Mouse (Mus musculus): ENCODE measurements at regions not wholly inside any gene's neighbourhood (a gene's known extent, or its start where the extent isn't known, plus 50 kb on each side); places are given as distances from the start of the nearest gene placed in this dataset.
"Not testable (repeated sequence)": the region's sequence is repeated elsewhere in the genome, so short reads cannot be mapped to it uniquely, and the experiment has no call there.

GRCm38 (mm10) chr10:3139306-3139705, 128.3 kb downstream of the H60c start:
- no peak overlapping the region for H3K27ac ChIP-seq (ENCODE audit: low read depth, low read length)
- ATAC-seq (ENCODE audit: low FRiP score) (no peak), DNase-seq (ENCODE audit: low spot score) (no peak)
- H3K9ac ChIP-seq (ENCODE audit: low read depth, low read length), result no peak overlapping the region
- H3K9me3 ChIP-seq (ENCODE audit: control insufficient read depth, low read length), result 0 out of 2 replicates have a peak, but pooled peaks cover 3% of the 10 kb centered on the region
- no peak overlapping the region for H3K4me2 ChIP-seq (replicated peaks; ENCODE audit: low read depth, low read length)
- H3K36me3 ChIP-seq (ENCODE audit: control insufficient read depth, insufficient read depth, low read length), result no peaks in the 10 kb centered on the region
- H3K4me1 ChIP-seq (replicated peaks; ENCODE audit: control insufficient read depth, insufficient read depth, low read length), result no peaks in the 10 kb centered on the region
- H3K4me3 ChIP-seq (ENCODE audit: low read depth, low read length), result no peak overlapping the region
- 85% methylated on average over 4 of the region's 4 CpGs for WGBS
- H3K27me3 ChIP-seq (ENCODE audit: control insufficient read depth, insufficient read depth, low read length), result no peaks in the 10 kb centered on the region

- H3K4me3 ChIP-seq (ENCODE audit: low read depth, low read length), result no peak overlapping the region
- DNase-seq (ENCODE audit: low spot score), result no peak
- no peak overlapping the region for H3K9ac ChIP-seq (ENCODE audit: low read depth, low read length)
- no peaks in the 10 kb centered on the region for H3K4me1 ChIP-seq (replicated peaks; ENCODE audit: control insufficient read depth, insufficient read depth, low read length)
- H3K27ac ChIP-seq (ENCODE audit: low read depth, low read length), result no peak overlapping the region
- no peaks in the 10 kb centered on the region for H3K36me3 ChIP-seq (ENCODE audit: control insufficient read depth, insufficient read depth, low read length)
- WGBS, result 64% methylated on average over 1 of the region's 1 CpGs
- H3K4me2 ChIP-seq (replicated peaks; ENCODE audit: low read depth, low read length), result no peak overlapping the region
- H3K9me3 ChIP-seq (ENCODE audit: control insufficient read depth, low read length), result peaks cover 46% of the 10 kb centered on the region
- no peak for ATAC-seq (ENCODE audit: low FRiP score)
- H3K27me3 ChIP-seq (ENCODE audit: control insufficient read depth, insufficient read depth, low read length), result no peaks in the 10 kb centered on the region
These were observed 140.1 kb downstream of the H60c start for GRCm38 (mm10) chr10:3127491-3127890.

GRCm38 (mm10) chr10:3117451-3118070, 150.0 kb downstream of the H60c start:
- ATAC-seq (ENCODE audit: low FRiP score), result no peak
- H3K27me3 ChIP-seq (ENCODE audit: control insufficient read depth, insufficient read depth, low read length), result no peaks in the 10 kb centered on the region
- H3K27ac ChIP-seq (ENCODE audit: low read depth, low read length), result no peak overlapping the region
- 87% methylated on average over 3 of the region's 3 CpGs for WGBS
- no peaks in the 10 kb centered on the region for H3K36me3 ChIP-seq (ENCODE audit: control insufficient read depth, insufficient read depth, low read length)
- no peak overlapping the region for H3K4me2 ChIP-seq (replicated peaks; ENCODE audit: low read depth, low read length)
- no peak overlapping the region for H3K4me3 ChIP-seq (ENCODE audit: low read depth, low read length)
- H3K4me1 ChIP-seq (replicated peaks; ENCODE audit: control insufficient read depth, insufficient read depth, low read length), result no peaks in the 10 kb centered on the region
- peaks cover 66% of the 10 kb centered on the region for H3K9me3 ChIP-seq (ENCODE audit: control insufficient read depth, low read length)
- DNase-seq (ENCODE audit: low spot score), result no peak
- no peak overlapping the region for H3K9ac ChIP-seq (ENCODE audit: low read depth, low read length)

- H3K27me3 ChIP-seq (ENCODE audit: control insufficient read depth, insufficient read depth, low read length); H3K4me1 ChIP-seq (replicated peaks; ENCODE audit: control insufficient read depth, insufficient read depth, low read length); DNase-seq (ENCODE audit: low spot score); H3K27ac ChIP-seq (ENCODE audit: low read depth, low read length); ATAC-seq (ENCODE audit: low FRiP score); H3K9ac ChIP-seq (ENCODE audit: low read depth, low read length); H3K4me3 ChIP-seq (ENCODE audit: low read depth, low read length); H3K4me2 ChIP-seq (replicated peaks; ENCODE audit: low read depth, low read length); H3K36me3 ChIP-seq (ENCODE audit: control insufficient read depth, insufficient read depth, low read length): not testable (repeated sequence)
- peaks cover 41% of the 10 kb centered on the region for H3K9me3 ChIP-seq (ENCODE audit: control insufficient read depth, low read length)
- 59% methylated on average over 4 of the region's 8 CpGs for WGBS
These were observed 153.2 kb downstream of the H60c start for GRCm38 (mm10) chr10:3114421-3114820.

GRCm38 (mm10) chr10:3107955-3108354, 159.6 kb downstream of the H60c start:
- not testable (repeated sequence) for H3K4me3 ChIP-seq (ENCODE audit: low read depth, low read length); H3K27ac ChIP-seq (ENCODE audit: low read depth, low read length); DNase-seq (ENCODE audit: low spot score); H3K4me1 ChIP-seq (replicated peaks; ENCODE audit: control insufficient read depth, insufficient read depth, low read length); H3K4me2 ChIP-seq (replicated peaks; ENCODE audit: low read depth, low read length); ATAC-seq (ENCODE audit: low FRiP score); H3K27me3 ChIP-seq (ENCODE audit: control insufficient read depth, insufficient read depth, low read length); H3K36me3 ChIP-seq (ENCODE audit: control insufficient read depth, insufficient read depth, low read length); H3K9ac ChIP-seq (ENCODE audit: low read depth, low read length)
- peaks cover 23% of the 10 kb centered on the region for H3K9me3 ChIP-seq (ENCODE audit: control insufficient read depth, low read length)
- WGBS, result 81% methylated on average over 2 of the region's 2 CpGs
